Mouse (Mus musculus) heart, embryonic 14.5 days (tissue): Measurements from ENCODE around the gene Rpp25l. TPM values are rescaled to one million over a fixed set of nuclear protein-coding genes. Genes with fewer than 3 reads are reported as not detected.

ENCODE experiments used
- ATAC-seq: fragments of 200-750 bp; cut with Nextera tagmentation; 2 replicates; pipeline ENCODE4 v1.8.0; 2017; ENCODE audit warnings: low read depth, moderate TSS enrichment; ENCODE audit not compliant: insufficient number of reproducible peaks, insufficient read depth, low FRiP score
- H3K27ac ChIP-seq, 2 experiments: fragments of 200-500 bp in 1 of 2; fragments of 300-500 bp in 1 of 2; sonication (generic) in 1 of 2; replicated peaks in 1 of 2; 2 replicates each; pipeline ENCODE4 v1.5.1; 2012 to 2014; ENCODE audit warnings: low read depth in 2 of 2, low read length in 2 of 2, control low read depth in 1 of 2, mild to moderate bottlenecking in 1 of 2, mixed read lengths in 1 of 2; ENCODE audit not compliant: control insufficient read depth in 1 of 2, insufficient read depth in 1 of 2
- H3K27me3 ChIP-seq: fragments of 300-500 bp; sonication (generic); 2 replicates; pipeline ENCODE4 v1.6.1; 2014; ENCODE audit warnings: mild to moderate bottlenecking, low read length, control low read depth; ENCODE audit not compliant: control insufficient read depth, insufficient read depth
- H3K36me3 ChIP-seq: fragments of 300-500 bp; sonication (generic); 2 replicates; pipeline ENCODE4 v1.6.1; 2014; ENCODE audit warnings: mild to moderate bottlenecking, control low read depth, low read length, mixed read lengths; ENCODE audit not compliant: control insufficient read depth, insufficient read depth
- H3K4me1 ChIP-seq, 2 experiments: fragments of 200-500 bp in 1 of 2; fragments of 300-500 bp in 1 of 2; sonication (generic) in 1 of 2; 2 replicates each; pipeline ENCODE4 v1.6.1; 2012 to 2014; ENCODE audit warnings: low read length in 2 of 2, control low read depth in 1 of 2, mixed read lengths in 1 of 2; ENCODE audit not compliant: control insufficient read depth in 2 of 2, insufficient read depth in 2 of 2
- H3K4me2 ChIP-seq: fragments of 300-500 bp; sonication (generic); 2 replicates; pipeline ENCODE4 v1.6.1; 2014; ENCODE audit warnings: mild to moderate bottlenecking, low read length
- H3K4me3 ChIP-seq, 2 experiments: fragments of 200-500 bp in 1 of 2; fragments of 300-500 bp in 1 of 2; sonication (generic) in 1 of 2; 2 replicates each; pipeline ENCODE4 v1.5.1; 2012 to 2014; ENCODE audit warnings: low read length in 2 of 2, mild to moderate bottlenecking in 2 of 2, control low read depth in 1 of 2, low read depth in 1 of 2, moderate library complexity in 1 of 2; ENCODE audit not compliant: control insufficient read depth in 1 of 2, insufficient read depth in 1 of 2
- H3K9ac ChIP-seq: fragments of 300-500 bp; sonication (generic); 2 replicates; pipeline ENCODE4 v1.6.1; 2014; ENCODE audit warnings: mild to moderate bottlenecking, low read length
- H3K9me3 ChIP-seq: fragments of 300-500 bp; sonication (generic); 2 replicates; pipeline ENCODE4 v1.6.1; 2016; ENCODE audit warnings: low read length, control low read depth; ENCODE audit not compliant: control insufficient read depth
- WGBS: fragments of 180-500 bp; shearing (Covaris S2); extraction: QIAGEN DNeasy Blood & Tissue Kit; methylation state at CpG from one replicate; pipeline ENCODE4 v1.1.7; 2014; 5-methylcytosine and 5-hydroxymethylcytosine counted together
- polyA plus RNA-seq: library from polyadenylated mRNA; unstranded; fragments of >200 nt; fragmentation: Nextera tagmentation; extraction: Ambion mirVana; gene quantifications from 2 replicates; pipeline ENCODE4 v1.2.1, GENCODE M21; 2014

The Rpp25l gene
- polyA plus RNA-seq, 1 experiment from 2014 or later: 48.6 TPM

- H3K27ac ChIP-seq: no peak overlapping the region
- no peak overlapping the region for H3K9ac ChIP-seq
- no peaks in the 10 kb centered on the region for H3K9me3 ChIP-seq
- 47% methylated on average over 7 of the region's 7 CpGs for WGBS
- H3K36me3 ChIP-seq: no peaks in the 10 kb centered on the region
- H3K4me2 ChIP-seq: no peak overlapping the region
- H3K4me3 ChIP-seq: no peak overlapping the region
- peaks cover 18 to 25% of the 10 kb centered on the region in 2 experiments for H3K4me1 ChIP-seq
- no peak for ATAC-seq
- 0 out of 2 replicates have a peak, but pooled peaks cover 3% of the 10 kb centered on the region for H3K27me3 ChIP-seq
Observed at GRCm38 (mm10) chr4:41664533-41664932, 48.8 kb downstream of the Rpp25l start.

DNA sequence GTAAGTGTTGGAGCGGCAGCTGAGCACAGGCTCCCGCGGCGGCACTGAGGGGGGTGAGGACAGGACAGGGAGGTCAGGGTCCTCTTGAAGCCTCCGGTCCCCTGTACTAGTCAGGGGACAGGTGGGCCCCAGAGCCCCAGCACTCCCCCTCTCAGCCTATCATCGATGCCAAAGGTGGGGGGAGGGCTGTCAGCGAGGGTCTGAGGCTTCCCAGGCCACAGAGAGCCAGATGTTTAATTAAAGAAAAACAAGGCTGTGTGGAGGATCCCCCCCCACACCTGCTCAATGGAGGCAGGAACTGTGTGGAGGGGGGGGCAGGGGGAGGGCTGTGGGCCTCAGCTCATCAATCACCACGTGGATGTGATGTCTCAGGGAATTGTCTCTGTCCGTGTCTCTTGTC, 49.7 kb downstream of the Rpp25l start:
- Histone ChIP-seq H3K4me1 (peaks cover 20 to 31% of the 10 kb centered on the region in 2 experiments), H3K27me3 (0 out of 2 replicates have a peak, but pooled peaks cover 3% of the 10 kb centered on the region), H3K9me3 (no peaks in the 10 kb centered on the region), H3K36me3 (no peaks in the 10 kb centered on the region), H3K4me2 (no peak overlapping the region), H3K27ac (no peak overlapping the region), H3K4me3 (no peak overlapping the region), H3K9ac (no peak overlapping the region)
- 33% methylated on average over 9 of the region's 9 CpGs for WGBS
- no peak for ATAC-seq

- H3K27me3 ChIP-seq: peaks cover 8% of the 10 kb centered on the region; the same call in 1 of the 2 replicates
- H3K4me2 ChIP-seq: no peak overlapping the region
- no peak overlapping the region for H3K27ac ChIP-seq
- no peak overlapping the region for H3K9ac ChIP-seq
- 74% methylated on average over 11 of the region's 11 CpGs for WGBS
- no peak overlapping the region for H3K4me3 ChIP-seq
- H3K4me1 ChIP-seq: peaks cover 23 to 36% of the 10 kb centered on the region in 2 experiments
- ATAC-seq: no peak
- no peaks in the 10 kb centered on the region for H3K36me3 ChIP-seq
- no peaks in the 10 kb centered on the region for H3K9me3 ChIP-seq
Observed at GRCm38 (mm10) chr4:41662723-41663122, 50.6 kb downstream of the Rpp25l start.

Other genes with a start within 250 kb of the Rpp25l start
- 2.2 and 4.3 TPM in 2 replicates for gene Kif24, start 248.6 kb downstream of the Rpp25l start, polyA plus RNA-seq
- gene Nudt2, start 248.4 kb downstream of the Rpp25l start, polyA plus RNA-seq: 41.3 and 43.9 TPM in 2 replicates
- gene AI464131, start 210.5 kb downstream of the Rpp25l start, polyA plus RNA-seq: 2.8 TPM in 2 replicates
- 0.30 TPM in 1 of 2 replicates, not detected in the other for gene 1110017D15Rik, start 196.2 kb downstream of the Rpp25l start, polyA plus RNA-seq
- 2.9 TPM in 2 replicates for gene Fam219a, start 144.0 kb downstream of the Rpp25l start, polyA plus RNA-seq
- 1.6 and 1.8 TPM in 2 replicates for gene Dnaic1, start 143.8 kb downstream of the Rpp25l start, polyA plus RNA-seq
- 3.9 and 6.3 TPM in 2 replicates for gene Enho, start 73.2 kb downstream of the Rpp25l start, polyA plus RNA-seq
- 1.2 and 2.8 TPM in 2 replicates for gene Cntfr, start 16.4 kb downstream of the Rpp25l start, polyA plus RNA-seq
- 120 and 136 TPM in 2 replicates for gene Il11ra1, start 13.5 kb downstream of the Rpp25l start, polyA plus RNA-seq
- 122 and 134 TPM in 2 replicates for gene Dctn3, start 9.6 kb upstream of the Rpp25l start, polyA plus RNA-seq
- gene Arid3c, start 17.6 kb upstream of the Rpp25l start, polyA plus RNA-seq: not detected in 2 replicates
- 59.6 and 63.7 TPM in 2 replicates for gene Galt, start 41.7 kb upstream of the Rpp25l start, polyA plus RNA-seq
- gene Sigmar1, start 42.6 kb upstream of the Rpp25l start, polyA plus RNA-seq: 56.8 and 57.0 TPM in 2 replicates
- 49.2 and 55.5 TPM in 2 replicates for gene Ccl27a, start 60.7 kb upstream of the Rpp25l start, polyA plus RNA-seq
- not detected in 2 replicates for gene Gm21541, start 190.1 kb upstream of the Rpp25l start, polyA plus RNA-seq
- 1.1 and 1.2 TPM in 2 replicates for gene Gm20878, start 228.0 kb upstream of the Rpp25l start, polyA plus RNA-seq